Mouse (Mus musculus): ENCODE data around the gene Nutm1. TPM values are rescaled to one million over a fixed set of nuclear protein-coding genes. Genes with fewer than 3 reads are reported as not detected.

Nutm1 gene
- polyA plus RNA-seq (2014; fragmentation: Illumina TruSeq; extraction: RNeasy Lipid Tissue Mini Kit (QIAGEN cat#74804); ENCODE audit: low read depth, low replicate concordance), result not detected

GRCm38 (mm10) chr2:112259241-112259962 is at the start of gene Nutm1:
TSS of gene Nutm1 (minus strand) at chr2:112259291.

GRCm38 (mm10) chr2:112266242-112266592 is 7.1 kb upstream of the Nutm1 start, which contains the start of gene Gm21985:
TSS of gene Gm21985 (plus strand) at chr2:112266314.

GRCm38 (mm10) chr2:112265448-112266241 is 6.6 kb upstream of the Nutm1 start, which contains the start of gene Slc12a6:
TSS of gene Slc12a6 (plus strand) at chr2:112265825.

GRCm38 (mm10) chr2:112261748-112262653 is 2.9 kb upstream of the Nutm1 start, which contains the start of gene Nop10:
TSS of gene Nop10 (plus strand) at chr2:112261926.

GRCm38 (mm10) chr2:112239212-112239934 is 19.7 kb downstream of the Nutm1 start, which contains the start of gene Lpcat4:
TSS of gene Lpcat4 (plus strand) at chr2:112239468.

Other genes with a start within 250 kb of the Nutm1 start
- gene Olfr1310, start 246.6 kb downstream of the Nutm1 start, polyA plus RNA-seq (2014; fragmentation: Illumina TruSeq; extraction: RNeasy Lipid Tissue Mini Kit (QIAGEN cat#74804); ENCODE audit: low read depth, low replicate concordance), result not detected
- gene Olfr1311, start 234.9 kb downstream of the Nutm1 start, polyA plus RNA-seq (2014; fragmentation: Illumina TruSeq; extraction: RNeasy Lipid Tissue Mini Kit (QIAGEN cat#74804); ENCODE audit: low read depth, low replicate concordance), result not detected
- not detected for gene Olfr1312, start 209.1 kb downstream of the Nutm1 start, polyA plus RNA-seq (2014; fragmentation: Illumina TruSeq; extraction: RNeasy Lipid Tissue Mini Kit (QIAGEN cat#74804); ENCODE audit: low read depth, low replicate concordance)
- gene Olfr1313, start 181.4 kb downstream of the Nutm1 start, polyA plus RNA-seq (2014; fragmentation: Illumina TruSeq; extraction: RNeasy Lipid Tissue Mini Kit (QIAGEN cat#74804); ENCODE audit: low read depth, low replicate concordance), result not detected
- not detected for gene Olfr1314, start 162.5 kb downstream of the Nutm1 start, polyA plus RNA-seq (2014; fragmentation: Illumina TruSeq; extraction: RNeasy Lipid Tissue Mini Kit (QIAGEN cat#74804); ENCODE audit: low read depth, low replicate concordance)
- gene Olfr1315-ps1, start 143.9 kb downstream of the Nutm1 start, polyA plus RNA-seq (2014; fragmentation: Illumina TruSeq; extraction: RNeasy Lipid Tissue Mini Kit (QIAGEN cat#74804); ENCODE audit: low read depth, low replicate concordance), result not detected
- not detected for gene Olfr1316, start 124.3 kb downstream of the Nutm1 start, polyA plus RNA-seq (2014; fragmentation: Illumina TruSeq; extraction: RNeasy Lipid Tissue Mini Kit (QIAGEN cat#74804); ENCODE audit: low read depth, low replicate concordance)
- gene Olfr1317, start 119.0 kb downstream of the Nutm1 start, polyA plus RNA-seq (2014; fragmentation: Illumina TruSeq; extraction: RNeasy Lipid Tissue Mini Kit (QIAGEN cat#74804); ENCODE audit: low read depth, low replicate concordance), result not detected
- gene Olfr1318, start 105.1 kb downstream of the Nutm1 start, polyA plus RNA-seq (2014; fragmentation: Illumina TruSeq; extraction: RNeasy Lipid Tissue Mini Kit (QIAGEN cat#74804); ENCODE audit: low read depth, low replicate concordance), result not detected
- gene Lpcat4, start 19.8 kb downstream of the Nutm1 start, polyA plus RNA-seq (2014; fragmentation: Illumina TruSeq; extraction: RNeasy Lipid Tissue Mini Kit (QIAGEN cat#74804); ENCODE audit: low read depth, low replicate concordance), result not detected
- 48.2 TPM for gene Nop10, start 2.6 kb upstream of the Nutm1 start, polyA plus RNA-seq (2014; fragmentation: Illumina TruSeq; extraction: RNeasy Lipid Tissue Mini Kit (QIAGEN cat#74804); ENCODE audit: low read depth, low replicate concordance)
- gene Slc12a6, start 6.5 kb upstream of the Nutm1 start, polyA plus RNA-seq (2014; fragmentation: Illumina TruSeq; extraction: RNeasy Lipid Tissue Mini Kit (QIAGEN cat#74804); ENCODE audit: low read depth, low replicate concordance), result 44.4 TPM
- 0.40 TPM for gene Gm21985, start 7.0 kb upstream of the Nutm1 start, polyA plus RNA-seq (2014; fragmentation: Illumina TruSeq; extraction: RNeasy Lipid Tissue Mini Kit (QIAGEN cat#74804); ENCODE audit: low read depth, low replicate concordance)
- 91.9 TPM for gene Emc4, start 108.7 kb upstream of the Nutm1 start, polyA plus RNA-seq (2014; fragmentation: Illumina TruSeq; extraction: RNeasy Lipid Tissue Mini Kit (QIAGEN cat#74804); ENCODE audit: low read depth, low replicate concordance)
- 42.4 TPM for gene Katnbl1, start 119.9 kb upstream of the Nutm1 start, polyA plus RNA-seq (2014; fragmentation: Illumina TruSeq; extraction: RNeasy Lipid Tissue Mini Kit (QIAGEN cat#74804); ENCODE audit: low read depth, low replicate concordance)
- 82.5 TPM for gene Emc7, start 195.7 kb upstream of the Nutm1 start, polyA plus RNA-seq (2014; fragmentation: Illumina TruSeq; extraction: RNeasy Lipid Tissue Mini Kit (QIAGEN cat#74804); ENCODE audit: low read depth, low replicate concordance)
- gene Chrm5, start 221.5 kb upstream of the Nutm1 start, polyA plus RNA-seq (2014; fragmentation: Illumina TruSeq; extraction: RNeasy Lipid Tissue Mini Kit (QIAGEN cat#74804); ENCODE audit: low read depth, low replicate concordance), result not detected
- 7.3 TPM for gene Aven, start 233.7 kb upstream of the Nutm1 start, polyA plus RNA-seq (2014; fragmentation: Illumina TruSeq; extraction: RNeasy Lipid Tissue Mini Kit (QIAGEN cat#74804); ENCODE audit: low read depth, low replicate concordance)